Mouse (Mus musculus): ENCODE data around the gene Hs3st3b1.

GRCm38 (mm10) chr11:63917561-63917960, 4.5 kb downstream of the Hs3st3b1 start:
- TF ChIP-seq CTCF (IDR thresholded peaks at IDR 0.05; ENCODE audit: insufficient read depth, low read length) (no peak), POLR2A (IDR thresholded peaks at IDR 0.05; ENCODE audit: borderline replicate concordance, extremely low read depth, low read depth, low read length) (no peak)

All from lung, adult 2 months (tissue).